Mouse (Mus musculus) myocyte (in vitro differentiated cells): ENCODE data around the gene Gcnt7.

Source experiments
- POLR2A ChIP-seq: IDR thresholded peaks from one replicate; pipeline ENCODE4 v1.6.1; 2011; ENCODE audit warnings: low read depth, mild to moderate bottlenecking, control low read depth, moderate library complexity; ENCODE audit not compliant: insufficient read length
- POLR2AphosphoS2 ChIP-seq: IDR thresholded peaks from one replicate; pipeline ENCODE4 v1.6.1; 2011; ENCODE audit warnings: low read depth, control low read depth; ENCODE audit not compliant: insufficient read length

DNA sequence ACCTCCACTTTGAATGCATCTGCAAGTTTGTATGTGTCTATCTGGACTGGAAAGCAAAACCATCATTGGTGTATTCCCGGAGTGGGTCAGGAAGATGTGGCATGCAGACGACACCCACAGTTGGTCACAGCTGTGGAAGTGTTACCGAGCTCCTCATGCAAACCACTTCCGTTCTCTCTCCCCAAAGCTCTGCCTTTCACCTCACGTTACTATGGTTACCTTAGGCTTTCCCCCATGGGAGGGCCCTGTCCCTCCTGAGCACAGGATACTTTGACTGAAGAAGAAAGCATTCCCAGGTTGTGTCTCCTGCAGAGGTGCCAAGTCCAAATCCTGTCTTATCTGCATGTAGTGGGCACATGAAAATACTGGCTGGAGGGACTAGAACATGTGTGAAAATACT, 24.6 kb downstream of the Gcnt7 start:
- TF ChIP-seq POLR2A (no peak), POLR2AphosphoS2 (no peak)
